Mouse (Mus musculus) megakaryocyte-erythroid progenitor cell, adult 5-6 weeks (primary cell): ENCODE measurements around the gene Trim10. TPM values are rescaled to one million over a fixed set of nuclear protein-coding genes. Genes with fewer than 3 reads are reported as not detected.

Experiments used
- ATAC-seq: replicated peaks from 2 replicates; pipeline ENCODE4 v1.8.0; 2016; ENCODE audit warnings: mild to moderate bottlenecking, inconsistent platforms; ENCODE audit not compliant: severe bottlenecking, poor library complexity, low FRiP score, low TSS enrichment
- total RNA-seq, 2 experiments: library from RNA; stranded (forward) in 1 of 2; stranded (reverse) in 1 of 2; fragments of 200-1000, 215-1000 nt in 1 of 2; fragments of >200 nt in 1 of 2; fragmentation: Nextera tagmentation in 1 of 2; gene quantifications; 2 replicates each; pipeline ENCODE4 v1.2.3; 2014 to 2017

The Trim10 gene
- total RNA-seq (2014; fragmentation: Nextera tagmentation), result 7.5 and 9.6 TPM in 2 replicates
- 13.8 and 24.1 TPM in 2 replicates for total RNA-seq (2017)

GRCm38 (mm10) chr17:36869284-36869954, at the start of gene Trim10:
Gene Trim10 (plus strand): TSS chr17:36869574.
- peak; percentile 96 for ATAC-seq

GRCm38 (mm10) chr17:36824005-36824404, 45.4 kb upstream of the Trim10 start:
- ATAC-seq, result peak; percentile 64

- peak; percentile 53; the same call in 1 of the 2 replicates for ATAC-seq
Observed at GRCm38 (mm10) chr17:36825525-36825924, 43.8 kb upstream of the Trim10 start.

GRCm38 (mm10) chr17:36826002-36826401, 43.4 kb upstream of the Trim10 start:
- peak; percentile 64 for ATAC-seq

- ATAC-seq, result peak; percentile 78
Observed at GRCm38 (mm10) chr17:36828488-36828887, 40.9 kb upstream of the Trim10 start.

- ATAC-seq, result no peak
Observed at GRCm38 (mm10) chr17:36830470-36830869, 38.9 kb upstream of the Trim10 start.

GRCm38 (mm10) chr17:36832694-36833093, 36.7 kb upstream of the Trim10 start:
- no peak for ATAC-seq

GRCm38 (mm10) chr17:36835591-36836426, 33.6 kb upstream of the Trim10 start:
- peak; percentile 76 for ATAC-seq

- 0 out of 2 replicates have a peak, but pooled peaks have one; percentile 8 for ATAC-seq
Observed at GRCm38 (mm10) chr17:36836427-36836812, 33.0 kb upstream of the Trim10 start.

- ATAC-seq, result peak; percentile 98
Observed at GRCm38 (mm10) chr17:36836874-36837647, 32.3 kb upstream of the Trim10 start, which contains the start of gene Trim26. Gene Trim26 (plus strand): TSS chr17:36837134.

- ATAC-seq, result no peak
Observed at GRCm38 (mm10) chr17:36839001-36839400, 30.4 kb upstream of the Trim10 start.

- no peak for ATAC-seq
Observed at GRCm38 (mm10) chr17:36839931-36840330, 29.4 kb upstream of the Trim10 start.

GRCm38 (mm10) chr17:36840961-36841445, 28.4 kb upstream of the Trim10 start:
- no peak for ATAC-seq

GRCm38 (mm10) chr17:36843696-36844095, 25.7 kb upstream of the Trim10 start:
- no peak for ATAC-seq

- ATAC-seq, result peak; percentile 91
Observed at GRCm38 (mm10) chr17:36844286-36844719, 25.1 kb upstream of the Trim10 start.

GRCm38 (mm10) chr17:36844725-36845124, 24.6 kb upstream of the Trim10 start:
- ATAC-seq, result no peak

GRCm38 (mm10) chr17:36848911-36849310, 20.5 kb upstream of the Trim10 start:
- no peak for ATAC-seq

- no peak for ATAC-seq
Observed at GRCm38 (mm10) chr17:36849992-36850391, 19.4 kb upstream of the Trim10 start.

GRCm38 (mm10) chr17:36851200-36851599, 18.2 kb upstream of the Trim10 start:
- ATAC-seq, result no peak
